Mouse (Mus musculus) embryonic facial prominence, embryonic 12.5 days (tissue): ENCODE data around the gene Tcf7l1. TPM values are rescaled to one million over a fixed set of nuclear protein-coding genes. Genes with fewer than 3 reads are reported as not detected.

Experiments
- ATAC-seq: fragments of 200-750 bp; cut with Nextera tagmentation; 2 replicates; pipeline ENCODE4 v1.8.0; 2017; ENCODE audit not compliant: insufficient number of reproducible peaks, insufficient read depth, low FRiP score, low TSS enrichment
- H3K27ac ChIP-seq: fragments of 300-500 bp; sonication (generic); 2 replicates; pipeline ENCODE4 v1.5.1; 2016; ENCODE audit warnings: mild to moderate bottlenecking
- H3K27me3 ChIP-seq: fragments of 300-500 bp; sonication (generic); 2 replicates; pipeline ENCODE4 v1.6.1; 2016; ENCODE audit warnings: mild to moderate bottlenecking, moderate library complexity
- H3K36me3 ChIP-seq: fragments of 300-500 bp; sonication (generic); 2 replicates; pipeline ENCODE4 v1.6.1; 2016; ENCODE audit warnings: mild to moderate bottlenecking
- H3K4me1 ChIP-seq: fragments of 300-500 bp; sonication (generic); 2 replicates; pipeline ENCODE4 v1.6.1; 2016
- H3K4me2 ChIP-seq: fragments of 300-500 bp; sonication (generic); replicated peaks from 2 replicates; pipeline ENCODE4 v1.6.1; 2016; ENCODE audit warnings: mild to moderate bottlenecking, moderate library complexity
- H3K4me3 ChIP-seq: fragments of 300-500 bp; sonication (generic); 2 replicates; pipeline ENCODE4 v1.5.1; 2016; ENCODE audit warnings: mild to moderate bottlenecking
- H3K9ac ChIP-seq: fragments of 300-500 bp; sonication (generic); 2 replicates; pipeline ENCODE4 v1.6.1; 2016; ENCODE audit warnings: mild to moderate bottlenecking, moderate library complexity
- H3K9me3 ChIP-seq: fragments of 300-500 bp; sonication (generic); 2 replicates; pipeline ENCODE4 v1.6.1; 2016; ENCODE audit warnings: mild to moderate bottlenecking, moderate library complexity
- WGBS: fragments of 180-500 bp; shearing (Covaris S2); methylation state at CpG from one replicate; pipeline ENCODE4 v1.1.7; 2016; 5-methylcytosine and 5-hydroxymethylcytosine counted together
- polyA plus RNA-seq: library from polyadenylated mRNA; unstranded; fragments of >200 nt; fragmentation: Nextera tagmentation; extraction: Ambion mirVana; gene quantifications from 2 replicates; pipeline ENCODE4 v1.2.1, GENCODE M21; 2016

Tcf7l1 gene
- polyA plus RNA-seq, 1 experiment from 2014 or later = 53.1 TPM

GRCm38 (mm10) chr6:72809522-72810149 lies 20.6 kb upstream of the Tcf7l1 start:
- no peaks in the 10 kb centered on the region for H3K27me3 ChIP-seq
- no peak overlapping the region for H3K27ac ChIP-seq
- no peaks in the 10 kb centered on the region for H3K36me3 ChIP-seq
- H3K9me3 ChIP-seq = no peaks in the 10 kb centered on the region
- ATAC-seq = no peak
- 80% methylated on average over 4 of the region's 4 CpGs for WGBS
- H3K9ac ChIP-seq = no peak overlapping the region
- no peaks in the 10 kb centered on the region for H3K4me1 ChIP-seq
- H3K4me3 ChIP-seq = no peak overlapping the region
- no peak overlapping the region for H3K4me2 ChIP-seq

- 72% methylated on average over 3 of the region's 3 CpGs for WGBS
- H3K4me2 ChIP-seq = no peak overlapping the region
- H3K27me3 ChIP-seq = no peaks in the 10 kb centered on the region
- H3K9me3 ChIP-seq = no peaks in the 10 kb centered on the region
- H3K9ac ChIP-seq = no peak overlapping the region
- ATAC-seq = no peak
- no peaks in the 10 kb centered on the region for H3K36me3 ChIP-seq
- no peak overlapping the region for H3K27ac ChIP-seq
- H3K4me3 ChIP-seq = no peak overlapping the region
- no peaks in the 10 kb centered on the region for H3K4me1 ChIP-seq
Measured at GRCm38 (mm10) chr6:72808342-72808741, 19.3 kb upstream of the Tcf7l1 start.

- no peak for ATAC-seq
- no peak overlapping the region for H3K4me2 ChIP-seq
- no peak overlapping the region for H3K4me3 ChIP-seq
- H3K27ac ChIP-seq = no peak overlapping the region
- H3K36me3 ChIP-seq = no peaks in the 10 kb centered on the region
- WGBS = 88% methylated on average over 6 of the region's 6 CpGs
- no peaks in the 10 kb centered on the region for H3K27me3 ChIP-seq
- no peaks in the 10 kb centered on the region for H3K4me1 ChIP-seq
- no peak overlapping the region for H3K9ac ChIP-seq
- no peaks in the 10 kb centered on the region for H3K9me3 ChIP-seq
Measured at GRCm38 (mm10) chr6:72803669-72804068, 14.6 kb upstream of the Tcf7l1 start.

GRCm38 (mm10) chr6:72802119-72802518 lies 13.1 kb upstream of the Tcf7l1 start:
- no peaks in the 10 kb centered on the region for H3K27me3 ChIP-seq
- H3K27ac ChIP-seq = no peak overlapping the region
- H3K4me3 ChIP-seq = no peak overlapping the region
- H3K4me1 ChIP-seq = no peaks in the 10 kb centered on the region
- 90% methylated on average over 6 of the region's 6 CpGs for WGBS
- ATAC-seq = no peak
- no peaks in the 10 kb centered on the region for H3K9me3 ChIP-seq
- H3K4me2 ChIP-seq = no peak overlapping the region
- H3K9ac ChIP-seq = no peak overlapping the region
- H3K36me3 ChIP-seq = no peaks in the 10 kb centered on the region

- ATAC-seq = no peak
- H3K36me3 ChIP-seq = no peaks in the 10 kb centered on the region
- H3K27ac ChIP-seq = no peak overlapping the region
- no peaks in the 10 kb centered on the region for H3K4me1 ChIP-seq
- WGBS = 36% methylated on average over 2 of the region's 2 CpGs
- no peaks in the 10 kb centered on the region for H3K27me3 ChIP-seq
- H3K9me3 ChIP-seq = no peaks in the 10 kb centered on the region
- H3K4me3 ChIP-seq = no peak overlapping the region
- H3K9ac ChIP-seq = no peak overlapping the region
- no peak overlapping the region for H3K4me2 ChIP-seq
Measured at GRCm38 (mm10) chr6:72800641-72801040, 11.6 kb upstream of the Tcf7l1 start.

- no peaks in the 10 kb centered on the region for H3K9me3 ChIP-seq
- H3K9ac ChIP-seq = no peak overlapping the region
- no peak for ATAC-seq
- H3K4me2 ChIP-seq = no peak overlapping the region
- H3K36me3 ChIP-seq = no peaks in the 10 kb centered on the region
- H3K4me3 ChIP-seq = no peak overlapping the region
- H3K27ac ChIP-seq = no peak overlapping the region
- no peaks in the 10 kb centered on the region for H3K27me3 ChIP-seq
- no peaks in the 10 kb centered on the region for H3K4me1 ChIP-seq
Measured at GRCm38 (mm10) chr6:72797763-72798162, 8.7 kb upstream of the Tcf7l1 start.

- H3K9ac ChIP-seq = no peak overlapping the region
- no peak overlapping the region for H3K4me3 ChIP-seq
- H3K27ac ChIP-seq = no peak overlapping the region
- H3K4me1 ChIP-seq = no peaks in the 10 kb centered on the region
- WGBS = 45% methylated on average over 16 of the region's 16 CpGs
- no peaks in the 10 kb centered on the region for H3K36me3 ChIP-seq
- H3K9me3 ChIP-seq = no peaks in the 10 kb centered on the region
- no peak for ATAC-seq
- H3K27me3 ChIP-seq = no peaks in the 10 kb centered on the region
- H3K4me2 ChIP-seq = peak overlapping the region; percentile 16; the same call in 1 of the 2 replicates
Measured at GRCm38 (mm10) chr6:72795444-72795843, 6.4 kb upstream of the Tcf7l1 start.

GRCm38 (mm10) chr6:72794870-72795269 lies 5.8 kb upstream of the Tcf7l1 start:
- no peak for ATAC-seq
- Histone ChIP-seq H3K9me3 (no peaks in the 10 kb centered on the region), H3K27me3 (no peaks in the 10 kb centered on the region), H3K4me2 (no peak overlapping the region), H3K4me1 (no peaks in the 10 kb centered on the region), H3K4me3 (no peak overlapping the region), H3K36me3 (no peaks in the 10 kb centered on the region), H3K9ac (no peak overlapping the region), H3K27ac (no peak overlapping the region)
- 32% methylated on average over 7 of the region's 7 CpGs for WGBS

GRCm38 (mm10) chr6:72792641-72793040 lies 3.6 kb upstream of the Tcf7l1 start:
- no peak for ATAC-seq
- 91% methylated on average over 8 of the region's 8 CpGs for WGBS
- no peaks in the 10 kb centered on the region for H3K9me3 ChIP-seq
- H3K36me3 ChIP-seq = no peaks in the 10 kb centered on the region
- no peak overlapping the region for H3K27ac ChIP-seq
- peaks cover 4% of the 10 kb centered on the region; the same call in 1 of the 2 replicates for H3K4me1 ChIP-seq
- no peak overlapping the region for H3K4me3 ChIP-seq
- no peak overlapping the region for H3K9ac ChIP-seq
- H3K27me3 ChIP-seq = no peaks in the 10 kb centered on the region
- H3K4me2 ChIP-seq = no peak overlapping the region

- peaks cover 20% of the 10 kb centered on the region for H3K36me3 ChIP-seq
- peak overlapping the region; percentile 72 for H3K4me3 ChIP-seq
- peaks cover 13% of the 10 kb centered on the region for H3K4me1 ChIP-seq
- peak; percentile 18 for ATAC-seq
- H3K27ac ChIP-seq = peak overlapping the region; percentile 95
- peak overlapping the region; percentile 71 for H3K4me2 ChIP-seq
- H3K27me3 ChIP-seq = no peaks in the 10 kb centered on the region
- no peaks in the 10 kb centered on the region for H3K9me3 ChIP-seq
- peak overlapping the region; percentile 83 for H3K9ac ChIP-seq
- under 1% methylated on average over 68 of the region's 69 CpGs for WGBS
Measured at GRCm38 (mm10) chr6:72787948-72788891, 834 bp downstream of the Tcf7l1 start.

GRCm38 (mm10) chr6:72787322-72787947 lies 1.6 kb downstream of the Tcf7l1 start:
- Histone ChIP-seq H3K4me3 (peak overlapping the region; percentile 72), H3K27me3 (no peaks in the 10 kb centered on the region), H3K9ac (peak overlapping the region; percentile 83), H3K4me1 (peaks cover 13% of the 10 kb centered on the region), H3K4me2 (peak overlapping the region; percentile 71), H3K36me3 (peaks cover 27% of the 10 kb centered on the region), H3K27ac (peak overlapping the region; percentile 95; the same call in 1 of the 2 replicates), H3K9me3 (no peaks in the 10 kb centered on the region)
- no peak for ATAC-seq
- under 1% methylated on average over 19 of the region's 19 CpGs for WGBS
